Mouse (Mus musculus) kidney, postnatal 36 days (tissue): ENCODE measurements at regions not wholly inside any gene's neighbourhood (a gene's known extent, or its start where the extent isn't known, plus 50 kb on each side); places are given as distances from the start of the nearest gene placed in this dataset.

Source experiments
- DNase-seq, 2 experiments: peaks; one replicate each; pipeline ENCODE4 v3.0.0; 2021 to 2022; ENCODE audit warnings: mixed read lengths in 2 of 2

DNA sequence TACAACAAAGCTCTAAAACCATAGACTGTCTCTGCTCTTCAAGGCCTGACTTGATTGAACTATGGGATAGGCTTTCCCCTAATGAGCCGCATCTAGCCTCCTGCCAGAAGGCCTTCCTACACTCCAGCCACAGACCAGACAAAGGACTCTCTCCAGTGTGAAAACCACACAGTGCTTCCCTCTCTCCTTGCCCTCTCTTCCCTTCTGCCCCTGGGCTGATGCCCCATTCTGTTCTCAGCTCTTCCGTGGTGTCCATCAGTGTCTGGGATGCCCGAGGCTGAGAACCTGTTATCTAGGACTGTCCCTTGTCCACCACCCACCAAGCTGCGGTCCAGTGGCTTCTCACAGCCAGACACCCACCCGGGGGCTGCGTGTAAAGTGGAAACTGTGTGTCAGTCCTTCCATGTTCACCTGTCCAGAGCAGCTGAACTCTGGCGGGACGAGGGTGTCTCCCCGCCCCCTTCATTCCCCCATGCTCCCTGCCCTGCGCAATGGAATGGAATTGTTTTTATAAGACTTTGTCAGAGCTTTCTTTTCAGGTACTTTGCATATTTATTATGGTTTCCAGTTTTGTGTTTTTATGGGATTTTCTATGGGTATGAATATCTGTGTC, 856.4 kb downstream of the Stpg2 start:
- no peak for DNase-seq

DNA sequence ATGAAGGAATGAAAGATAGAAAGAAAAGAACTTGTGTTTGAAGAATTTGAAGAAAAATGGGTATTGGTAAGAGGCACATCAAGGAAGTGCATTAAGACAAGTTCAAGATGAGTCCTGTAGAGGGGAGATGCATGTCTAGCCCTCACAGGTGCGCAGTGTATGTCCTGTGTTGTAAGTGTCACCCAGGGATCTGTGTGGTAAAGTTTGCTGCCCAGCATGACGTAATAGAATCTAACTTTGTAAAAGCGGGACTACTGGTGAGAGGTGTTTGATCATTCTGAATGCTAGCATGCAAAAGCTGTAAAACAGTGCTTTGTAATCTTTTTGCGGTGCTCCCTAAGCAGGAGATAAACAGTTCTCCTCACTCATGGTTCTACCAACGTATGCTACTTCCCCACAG, 857.4 kb downstream of the Stpg2 start:
- no peak for DNase-seq

DNA sequence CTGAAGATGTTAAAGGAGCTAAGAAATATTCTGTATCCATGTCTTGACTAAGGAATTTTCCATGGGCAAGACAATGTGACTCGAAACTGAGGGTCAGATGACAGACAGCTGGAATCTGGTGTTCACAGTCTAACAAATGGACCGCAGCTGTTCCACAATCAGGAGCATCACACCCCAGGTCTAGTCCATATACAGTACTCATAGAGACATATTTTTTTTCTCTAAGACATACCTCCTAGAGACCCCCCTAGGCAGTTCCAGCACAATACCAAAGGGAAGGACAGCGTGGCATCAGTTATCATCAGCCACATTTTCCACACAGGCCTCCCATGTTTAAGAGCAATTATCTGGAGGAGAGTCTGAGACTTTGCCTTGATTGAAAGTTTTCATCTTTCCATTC, 878.8 kb downstream of the Stpg2 start:
- DNase-seq, result no peak

DNA sequence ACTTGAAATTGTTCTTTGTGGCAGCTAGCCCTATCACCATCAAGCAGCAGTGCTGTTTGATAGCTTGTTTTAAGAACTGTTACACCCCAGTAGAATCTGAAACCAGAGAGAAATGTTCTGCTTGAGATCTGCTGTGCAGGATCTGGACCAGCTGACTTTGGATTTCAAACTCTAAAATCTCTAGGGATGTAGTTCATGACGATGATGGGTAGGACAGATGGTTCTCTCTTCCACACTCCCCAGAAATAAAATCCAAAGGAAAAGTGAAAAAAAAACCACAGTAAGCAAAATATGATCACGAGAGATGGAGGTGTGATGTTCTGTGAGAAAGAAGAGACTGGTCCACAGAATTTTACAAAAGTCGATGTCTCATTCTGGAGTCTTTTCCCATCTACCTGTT, 879.9 kb downstream of the Stpg2 start:
- no peak for DNase-seq

DNA sequence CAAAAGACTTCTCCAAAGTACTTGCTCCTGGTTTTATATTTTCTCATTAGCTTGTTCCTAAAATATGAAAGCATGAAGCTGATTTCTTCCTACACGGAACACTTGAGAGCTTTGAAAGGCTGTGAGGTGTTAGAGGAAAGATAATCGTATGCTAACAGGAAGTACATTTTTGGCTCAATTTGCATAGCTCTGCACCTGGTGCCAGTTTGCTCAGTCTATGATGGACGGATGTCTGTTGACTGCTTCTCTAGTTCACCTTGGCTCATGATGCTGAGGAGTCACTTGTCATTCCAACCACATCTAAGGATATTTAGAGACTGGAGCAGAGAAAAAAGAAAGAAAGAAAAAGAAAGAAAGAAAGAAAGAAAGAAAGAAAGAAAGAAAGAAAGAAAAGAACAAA, 882.5 kb downstream of the Stpg2 start:
- no peak for DNase-seq

DNA sequence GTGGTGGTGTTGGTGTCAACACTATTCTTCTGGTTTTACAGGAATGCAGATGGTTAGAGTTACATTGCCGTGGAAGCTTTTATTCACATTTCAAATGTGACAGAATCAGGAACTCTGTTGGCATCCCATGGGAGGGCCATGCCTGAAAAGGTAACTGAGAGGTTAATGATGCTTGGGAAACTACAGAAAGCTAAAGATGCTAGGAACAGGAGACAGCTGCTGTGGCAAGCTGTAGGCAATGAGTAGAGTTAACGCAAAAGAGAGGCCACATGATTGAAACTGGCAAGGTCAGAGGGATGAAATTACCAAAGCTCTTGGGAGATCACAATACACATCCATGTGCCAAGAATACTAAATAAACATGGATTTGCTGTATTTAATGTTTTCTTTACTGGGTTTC, 886.4 kb downstream of the Stpg2 start:
- no peak for DNase-seq

DNA sequence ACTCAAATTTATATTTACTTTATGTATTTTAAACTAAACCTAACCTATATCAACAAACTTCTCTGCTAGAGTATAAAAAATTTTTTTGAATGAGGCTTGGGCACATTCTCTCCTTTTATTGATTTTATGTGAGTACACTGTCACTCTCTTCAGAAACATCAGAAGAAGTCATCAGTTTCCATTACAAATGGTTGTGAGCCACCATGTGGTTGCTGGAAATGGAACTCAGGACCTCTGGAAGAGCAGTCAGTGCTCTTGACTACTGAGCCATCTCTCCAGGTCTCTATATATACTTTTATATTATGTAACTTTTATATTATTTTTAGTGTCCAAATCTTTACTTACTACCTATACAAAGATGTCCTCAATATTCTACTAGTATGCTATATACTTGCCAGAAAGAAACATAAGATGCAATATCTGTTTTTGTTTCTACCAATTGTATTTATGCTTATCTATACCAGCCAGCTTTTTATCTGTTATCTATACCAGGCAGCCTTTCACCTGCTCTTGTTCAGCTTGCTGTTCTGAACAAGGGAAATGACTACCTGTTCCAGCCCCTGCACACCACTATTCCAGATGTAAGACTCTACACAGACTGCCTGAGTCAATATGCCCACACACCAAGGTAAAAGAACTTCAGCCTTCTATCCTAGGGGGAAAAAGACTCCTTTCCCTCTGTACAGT, 891.5 kb downstream of the Stpg2 start:
- no peak for DNase-seq

DNA sequence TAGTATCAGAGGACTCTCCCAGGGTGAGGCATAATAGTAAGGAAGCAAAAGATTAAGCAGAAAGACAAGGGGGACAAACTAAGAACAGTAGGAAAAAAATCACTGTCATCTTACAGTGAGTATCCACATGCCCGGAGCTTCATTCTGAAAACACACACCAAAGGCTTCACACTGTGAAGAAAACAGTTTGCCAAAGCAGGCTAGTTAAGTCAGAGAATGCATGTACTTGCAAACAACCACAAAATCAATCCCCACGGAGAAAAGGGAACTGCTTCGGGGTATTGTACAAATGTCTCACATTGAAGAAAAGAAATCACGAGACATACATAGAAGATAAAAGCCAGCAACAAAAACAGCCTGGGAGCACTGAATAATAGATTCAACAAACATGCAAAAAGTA, 903.9 kb downstream of the Stpg2 start:
- DNase-seq, result no peak

DNA sequence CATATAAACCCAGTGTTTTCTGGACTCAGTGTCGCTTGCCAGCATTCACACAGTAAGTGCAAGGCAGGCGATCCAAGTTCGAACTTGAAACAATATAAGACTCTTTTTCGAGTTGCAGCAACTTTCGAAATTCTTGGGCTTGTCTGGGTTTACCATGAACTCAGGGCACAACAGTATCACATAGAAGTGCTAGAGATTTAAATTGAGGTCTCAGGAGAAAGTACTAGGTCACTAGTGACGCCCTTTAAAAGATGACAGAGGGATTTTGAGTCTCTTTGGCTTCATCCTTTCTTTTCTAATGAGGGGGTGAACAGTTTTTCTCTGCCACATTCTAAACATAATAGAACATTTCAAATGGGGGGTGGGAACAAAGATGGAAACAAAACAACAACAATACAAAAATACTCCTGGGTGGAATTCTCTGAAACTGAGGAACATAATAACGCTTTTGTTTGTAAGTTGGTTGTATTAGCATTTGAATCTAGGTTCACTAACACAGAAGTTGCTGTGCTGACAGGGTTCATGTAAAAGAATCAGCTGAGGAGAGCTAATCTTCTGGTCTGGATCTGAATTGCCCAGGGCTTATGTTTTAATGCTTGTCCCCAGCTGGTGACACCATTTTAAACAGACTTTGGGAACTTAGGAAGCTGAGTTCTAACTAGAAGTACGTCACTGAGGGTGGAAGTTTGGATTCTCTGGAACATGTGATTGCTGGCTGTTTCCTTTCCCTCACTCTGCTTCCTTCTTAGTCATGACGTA, 906.1 kb downstream of the Stpg2 start:
- DNase-seq, result no peak

DNA sequence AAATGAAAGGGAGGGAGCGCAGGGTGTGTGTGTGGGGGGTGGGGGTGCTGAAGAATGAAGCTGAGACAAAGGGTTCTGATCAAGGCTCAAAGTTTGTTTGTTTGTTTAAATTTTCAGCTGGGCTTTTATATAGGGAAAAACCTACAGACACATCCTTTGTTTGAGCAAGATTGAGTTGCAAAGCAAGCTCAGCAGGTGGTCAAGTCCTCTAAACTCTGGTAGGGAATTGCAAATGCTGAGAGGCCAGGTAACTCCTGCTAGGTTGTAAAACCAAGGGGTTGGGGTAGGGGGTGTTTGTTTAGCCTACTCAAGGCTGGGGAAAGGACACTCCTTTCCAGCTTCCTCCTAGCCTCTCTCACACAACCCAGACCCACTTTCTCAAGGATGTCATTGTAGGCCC, 909.6 kb downstream of the Stpg2 start:
- DNase-seq, result no peak

DNA sequence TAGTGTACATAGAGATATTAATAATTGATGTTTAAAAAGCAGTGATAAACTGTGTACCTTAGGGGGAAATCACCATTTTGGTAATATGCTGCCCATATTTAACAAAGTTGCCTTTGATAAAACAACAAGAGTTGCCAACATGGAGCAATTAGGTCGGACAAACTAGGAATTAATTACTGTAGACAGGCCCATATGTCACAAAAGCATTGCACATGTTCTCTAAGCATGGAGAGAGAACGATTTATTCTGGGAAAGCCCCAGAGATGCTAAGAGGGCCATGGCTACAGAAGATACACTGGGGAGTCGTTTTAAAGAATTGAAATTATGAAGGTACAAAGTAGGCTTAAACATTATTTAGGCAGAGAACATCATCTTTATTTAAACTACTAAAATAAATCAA, 921.8 kb downstream of the Stpg2 start:
- no peak for DNase-seq

DNA sequence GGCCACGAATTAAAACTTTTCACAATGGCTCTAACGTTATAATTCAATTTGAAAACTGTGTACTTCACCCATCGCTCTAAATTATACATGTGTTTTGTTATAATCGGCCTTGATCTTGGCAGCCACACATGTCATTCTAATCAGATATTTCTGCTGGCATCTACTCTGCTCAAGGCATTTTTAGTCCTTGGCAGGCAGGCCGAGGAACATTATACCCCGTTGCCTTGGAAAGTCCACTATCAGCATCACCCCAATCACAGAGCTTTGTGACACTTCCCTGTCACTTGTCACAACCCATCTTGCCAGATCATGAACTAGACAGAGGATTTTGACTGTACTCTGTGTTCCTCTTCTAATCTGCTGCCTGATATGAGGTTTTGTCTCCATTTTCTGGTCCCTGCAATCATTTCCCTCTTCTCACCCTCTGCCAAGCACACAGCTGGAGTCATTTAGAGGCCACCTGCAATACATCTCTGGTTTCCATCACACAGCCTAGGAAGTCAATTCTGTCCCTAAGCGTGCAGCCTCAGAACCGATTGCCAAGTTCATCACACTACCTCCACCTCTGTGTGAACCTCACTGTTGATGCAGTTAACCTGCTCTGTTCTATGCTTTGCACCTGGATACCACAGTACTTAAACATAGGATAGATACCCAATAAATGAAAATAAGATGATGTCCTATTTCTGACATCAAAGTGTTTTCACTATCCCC, 923.7 kb downstream of the Stpg2 start:
- no peak for DNase-seq

DNA sequence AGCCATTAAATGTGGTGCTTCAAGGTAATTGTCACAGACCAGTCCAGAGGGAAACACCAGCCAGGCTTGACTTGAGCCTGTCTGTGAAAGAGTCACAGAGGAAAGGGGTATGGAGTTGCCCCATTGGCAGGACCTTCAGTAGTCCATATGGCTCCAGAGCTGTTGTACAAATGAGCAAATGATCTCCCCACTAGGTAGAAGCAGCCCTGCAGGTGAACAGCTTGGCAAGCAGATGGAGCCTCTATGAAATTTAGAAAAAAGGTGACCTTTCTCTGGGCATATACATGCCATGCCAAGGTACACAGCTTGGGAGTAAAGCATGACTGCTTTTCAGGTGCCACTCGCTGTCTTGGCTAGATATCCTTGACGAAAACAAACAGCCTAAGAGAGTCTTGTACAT, 938.4 kb downstream of the Stpg2 start:
- DNase-seq, result no peak

DNA sequence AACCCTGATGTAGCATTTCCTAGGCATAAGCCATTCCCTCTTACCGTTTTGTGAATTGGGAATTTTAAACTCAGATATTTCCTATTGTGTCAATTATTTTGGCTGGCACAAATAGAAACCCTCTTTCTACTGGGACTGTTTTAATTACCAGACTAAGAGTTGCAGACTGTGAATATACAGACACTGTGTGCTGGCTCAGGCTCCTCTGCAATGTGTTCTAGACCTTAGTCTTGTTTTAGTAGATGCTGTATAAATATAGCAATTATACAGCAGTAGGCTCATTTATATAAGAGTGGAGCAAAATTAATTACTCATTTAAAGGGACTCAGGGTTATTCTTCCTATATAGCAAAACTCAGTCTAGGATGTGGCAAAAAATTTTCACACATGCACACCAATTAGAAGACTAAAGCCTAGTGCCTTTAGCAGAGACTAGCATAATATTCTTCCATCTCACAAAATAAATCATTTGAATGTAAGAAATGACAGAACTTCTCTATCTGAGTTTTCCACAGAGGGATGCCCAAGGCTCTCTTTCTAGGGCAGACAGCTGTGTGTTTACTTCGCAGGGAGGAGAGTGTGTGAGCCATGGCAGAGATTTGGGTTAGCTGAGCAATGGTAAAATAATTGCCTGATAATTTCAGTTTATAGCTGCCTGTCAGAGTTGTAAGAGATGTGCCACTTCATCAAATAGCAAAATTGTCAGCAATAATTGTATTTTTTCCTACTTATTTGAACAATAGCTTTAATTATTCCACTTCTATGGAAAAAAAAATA, 941.9 kb downstream of the Stpg2 start:
- no peak for DNase-seq

DNA sequence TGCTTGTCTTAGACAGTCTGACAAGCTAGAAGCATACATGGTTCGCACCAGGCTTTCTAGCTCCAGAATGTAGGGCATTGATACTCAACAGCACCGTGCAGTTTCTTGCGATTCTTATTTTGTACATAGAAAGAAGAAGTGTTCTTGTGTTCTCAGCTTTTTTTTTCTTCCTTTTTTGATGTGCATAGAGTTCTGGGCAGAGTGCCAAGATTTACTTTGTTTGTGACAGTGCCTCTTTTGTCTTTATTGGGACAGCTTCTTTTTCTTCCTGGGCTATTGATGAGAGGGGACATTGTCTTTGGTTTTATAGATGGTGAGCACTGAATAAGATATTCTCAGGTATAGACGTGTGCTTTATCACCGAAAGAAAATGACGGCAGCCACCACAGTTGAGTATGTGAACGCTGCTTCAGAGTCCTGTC, 945.0 kb downstream of the Stpg2 start:
- DNase-seq, result no peak

DNA sequence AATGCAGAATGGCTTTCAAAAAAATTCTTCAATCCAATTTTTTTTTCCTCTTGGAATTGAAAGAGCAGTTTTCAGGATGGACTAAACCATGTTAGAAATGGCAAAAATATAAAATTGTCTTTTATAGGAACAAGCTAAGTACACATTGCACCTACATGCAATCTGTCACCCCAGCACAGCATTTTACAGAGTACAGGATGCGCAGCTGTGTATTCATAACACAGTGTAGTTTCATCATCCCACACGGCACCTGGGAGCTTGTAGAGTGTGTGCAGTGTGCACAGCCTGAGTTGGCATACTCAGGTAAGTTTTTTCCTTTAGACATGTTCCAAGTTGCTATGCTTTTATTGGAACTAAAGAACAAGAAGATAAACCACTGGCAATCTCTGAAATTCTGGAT, 974.0 kb downstream of the Stpg2 start:
- DNase-seq, result no peak

DNA sequence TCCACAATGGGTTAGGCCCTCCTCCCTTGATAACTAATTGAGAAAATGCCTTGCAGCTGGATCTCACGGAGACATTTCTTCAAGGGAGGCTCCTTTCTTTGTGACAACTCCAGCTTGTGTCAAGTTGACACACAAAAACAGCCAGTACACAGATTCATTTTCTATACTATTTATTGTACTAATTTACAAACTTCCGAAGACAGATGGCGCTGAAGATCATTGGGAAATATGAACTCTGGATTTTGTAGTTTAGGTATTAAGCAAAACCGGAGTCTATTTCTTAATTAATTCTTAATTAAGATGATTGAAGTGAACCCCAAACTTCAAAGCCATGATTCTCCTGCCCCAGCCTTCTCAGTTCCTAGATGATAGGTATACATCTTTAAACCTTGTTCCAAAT, 977.2 kb downstream of the Stpg2 start:
- no peak for DNase-seq

DNA sequence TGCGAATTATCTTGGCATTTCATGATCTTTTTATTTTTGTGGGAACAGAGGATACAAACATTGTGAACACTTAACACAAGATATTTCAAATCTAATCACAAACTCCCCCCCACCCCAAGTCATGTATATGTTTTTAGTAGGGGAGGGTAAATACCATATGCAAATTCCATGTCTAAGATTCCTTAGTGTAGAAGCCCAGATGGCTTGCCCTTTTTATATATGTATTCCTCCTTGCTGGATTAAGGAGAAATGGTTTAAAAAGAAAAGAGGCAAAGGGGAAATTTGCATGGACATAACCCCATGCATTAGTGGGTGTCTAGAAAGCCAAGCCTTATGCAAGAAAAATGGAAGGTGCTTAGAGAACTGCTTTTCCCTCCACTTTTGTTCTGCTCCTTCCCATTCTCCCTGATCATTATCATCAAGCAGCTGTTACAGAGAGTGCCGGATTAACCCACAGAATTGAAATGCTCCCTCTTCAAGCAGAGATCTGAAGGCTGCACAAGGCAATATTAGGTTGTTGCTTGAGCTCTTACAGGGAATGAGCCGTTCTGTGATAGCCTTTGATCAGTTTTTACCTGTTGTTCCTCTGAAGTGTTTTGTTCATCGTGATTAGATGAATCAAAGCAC, 979.5 kb downstream of the Stpg2 start:
- DNase-seq, result no peak

DNA sequence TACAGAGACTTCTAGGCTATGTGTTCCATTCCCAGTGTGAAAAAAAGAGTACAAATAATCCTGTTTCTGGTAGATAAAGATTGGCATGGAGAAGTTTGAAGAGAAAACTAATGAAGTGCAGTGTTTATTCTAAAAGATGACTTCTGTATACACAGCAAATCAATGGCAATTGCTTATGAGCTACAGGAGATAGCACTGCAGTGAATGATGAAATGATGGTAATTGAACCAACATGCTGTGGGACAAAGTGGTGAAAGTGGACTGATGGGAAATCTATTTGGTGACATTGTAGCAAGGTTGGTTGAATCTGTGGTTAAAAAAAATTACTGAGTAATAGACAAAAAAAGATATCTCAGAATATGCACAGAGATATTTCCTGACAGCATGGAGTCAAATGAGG, 1000.4 kb downstream of the Stpg2 start:
- no peak for DNase-seq

DNA sequence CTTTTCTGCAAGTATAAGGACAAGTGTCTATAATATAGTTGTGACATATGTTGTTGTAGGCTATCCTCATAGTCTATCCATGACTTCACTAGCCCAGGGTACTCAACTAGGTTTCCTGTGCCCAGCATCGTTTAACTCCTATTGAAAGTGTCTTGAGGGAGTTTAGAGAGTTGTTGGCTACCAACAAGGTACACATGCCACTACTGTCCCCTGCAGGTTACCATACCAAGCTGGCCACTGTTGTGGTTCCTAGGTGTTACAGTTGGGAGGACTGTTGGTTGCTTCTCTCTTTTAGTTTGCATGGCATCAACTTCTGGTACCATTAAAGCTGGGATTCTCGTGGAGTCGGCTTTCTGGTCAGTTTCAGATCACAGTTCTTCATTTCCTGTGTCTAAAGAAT, 990.7 kb downstream of the Pdha2 start:
- no peak for DNase-seq

DNA sequence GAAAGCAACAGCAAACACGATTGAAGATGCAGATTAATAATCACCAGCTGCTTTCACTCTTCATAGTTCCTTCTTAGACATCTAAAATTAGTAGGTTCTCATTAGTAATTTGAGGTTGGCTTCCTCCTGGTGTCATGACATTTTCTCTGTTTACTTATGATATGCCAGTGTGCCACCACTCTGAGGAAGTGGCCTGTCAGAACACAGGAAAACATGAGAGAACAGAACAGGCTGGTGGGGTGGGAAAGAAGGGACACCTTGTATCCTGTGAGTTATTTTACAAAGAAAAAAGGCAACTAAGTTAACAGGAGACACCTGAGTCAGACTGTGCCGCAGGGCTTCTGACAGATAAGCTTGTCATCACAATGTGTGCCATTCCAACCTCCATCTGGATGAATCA, 981.4 kb downstream of the Pdha2 start:
- no peak for DNase-seq

DNA sequence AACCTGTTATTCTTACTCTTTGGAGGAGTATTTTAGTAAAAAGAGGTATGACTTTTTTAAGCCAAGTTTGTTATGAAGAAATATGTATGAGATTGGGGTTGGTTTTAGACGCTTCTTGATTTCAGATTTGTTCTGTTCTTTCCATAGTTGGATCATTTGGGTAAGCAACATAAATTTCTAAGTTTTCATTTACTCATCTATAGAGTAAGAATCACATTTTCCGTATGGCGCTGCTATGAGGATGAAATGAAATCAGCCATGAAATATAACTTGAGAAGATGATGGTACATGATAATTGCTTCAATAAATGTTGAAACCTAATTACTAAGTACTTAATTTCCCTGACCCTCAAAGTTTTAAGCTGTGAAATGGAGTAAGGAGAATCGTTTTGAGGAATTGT, 979.0 kb downstream of the Pdha2 start:
- DNase-seq, result no peak
